Mouse (Mus musculus) lung, embryonic 14.5 days (tissue): ENCODE results near the gene Cdh15. TPM values are rescaled to one million over a fixed set of nuclear protein-coding genes. Genes with fewer than 3 reads are reported as not detected.

Experiments
- ATAC-seq: fragments of 200-750 bp; cut with Nextera tagmentation; 2 replicates; pipeline ENCODE4 v1.8.0; 2017; ENCODE audit warnings: mild to moderate bottlenecking, moderate TSS enrichment, moderate library complexity; ENCODE audit not compliant: insufficient read depth
- DNase-seq: peaks from one replicate; pipeline ENCODE4 v3.0.0-alpha.2; 2015
- H3K27ac ChIP-seq: fragments of 300-500 bp; sonication (generic); 2 replicates; pipeline ENCODE4 v1.5.1; 2014; ENCODE audit warnings: low read depth, mild to moderate bottlenecking, moderate library complexity
- H3K27me3 ChIP-seq: fragments of 300-500 bp; sonication (generic); 2 replicates; pipeline ENCODE4 v1.6.1; 2014; ENCODE audit warnings: low read length, control low read depth; ENCODE audit not compliant: insufficient read depth
- H3K36me3 ChIP-seq: fragments of 300-500 bp; sonication (generic); 2 replicates; pipeline ENCODE4 v1.6.1; 2014; ENCODE audit warnings: control low read depth; ENCODE audit not compliant: insufficient read depth
- H3K4me1 ChIP-seq: fragments of 300-500 bp; sonication (generic); 2 replicates; pipeline ENCODE4 v1.6.1; 2014; ENCODE audit warnings: antibody characterized with exemption, control low read depth; ENCODE audit not compliant: insufficient read depth
- H3K4me2 ChIP-seq: fragments of 300-500 bp; sonication (generic); 2 replicates; pipeline ENCODE4 v1.6.1; 2014; ENCODE audit warnings: mild to moderate bottlenecking
- H3K4me3 ChIP-seq: fragments of 300-500 bp; sonication (generic); 2 replicates; pipeline ENCODE4 v1.5.1; 2014; ENCODE audit warnings: low read depth, low read length
- H3K9ac ChIP-seq: fragments of 300-500 bp; sonication (generic); 2 replicates; pipeline ENCODE4 v1.6.1; 2014
- H3K9me3 ChIP-seq: fragments of 300-500 bp; sonication (generic); 2 replicates; pipeline ENCODE4 v1.6.1; 2016; ENCODE audit warnings: low read depth, low read length, control low read depth
- CTCF ChIP-seq: IDR thresholded peaks from 2 replicates; pipeline ENCODE4 v1.5.1; 2016; ENCODE audit warnings: antibody characterized with exemption, low read depth
- WGBS: fragments of 180-500 bp; shearing (Covaris S2); extraction: QIAGEN DNeasy Blood & Tissue Kit; methylation state at CpG from one replicate; pipeline ENCODE4 v1.1.7; 2014; 5-methylcytosine and 5-hydroxymethylcytosine counted together
- polyA plus RNA-seq: library from polyadenylated mRNA; unstranded; fragments of >200 nt; fragmentation: Nextera tagmentation; extraction: Ambion mirVana; gene quantifications from 2 replicates; pipeline ENCODE4 v1.2.1, GENCODE M21; 2014

Gene Cdh15
- polyA plus RNA-seq, 1 experiment from 2014 or later = not detected

- peak; percentile 59 for DNase-seq
Measured at GRCm38 (mm10) chr8:122865441-122865840, 17.7 kb downstream of the Cdh15 start.

DNA sequence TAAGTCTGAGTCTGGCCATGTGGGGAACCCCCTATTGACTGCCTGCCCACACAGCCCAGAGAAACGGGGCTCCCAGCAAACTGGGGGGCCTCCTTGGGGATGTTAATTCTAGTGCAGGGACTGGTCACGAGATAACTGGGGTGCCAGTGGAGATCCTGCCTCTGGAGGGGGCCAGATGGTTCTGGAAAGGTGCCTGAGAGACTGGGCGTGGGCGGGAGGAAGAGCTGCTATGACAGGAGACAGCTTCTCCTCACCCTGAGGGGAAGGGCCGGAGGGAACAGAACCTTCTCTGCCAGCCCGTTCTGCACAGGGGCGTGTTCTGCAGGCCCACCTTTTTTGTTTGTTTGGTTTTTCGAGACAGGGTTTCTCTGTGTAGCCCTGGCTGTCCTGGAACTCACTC, 18.5 kb downstream of the Cdh15 start:
- H3K9ac ChIP-seq = no peak overlapping the region
- WGBS = 79% methylated on average over 8 of the region's 8 CpGs
- DNase-seq = no peak
- H3K4me3 ChIP-seq = no peak overlapping the region
- ATAC-seq = no peak
- peaks cover 9% of the 10 kb centered on the region; the same call in 1 of the 2 replicates for H3K9me3 ChIP-seq
- no peaks in the 10 kb centered on the region for H3K36me3 ChIP-seq
- H3K27ac ChIP-seq = no peak overlapping the region
- no peak for TF ChIP-seq CTCF
- no peaks in the 10 kb centered on the region for H3K27me3 ChIP-seq
- H3K4me2 ChIP-seq = no peak overlapping the region
- no peaks in the 10 kb centered on the region for H3K4me1 ChIP-seq

More at GRCm38 (mm10) chr8:122865441-122865840, 17.7 kb downstream of the Cdh15 start:
- no peaks in the 10 kb centered on the region for H3K27me3 ChIP-seq
- no peaks in the 10 kb centered on the region for H3K36me3 ChIP-seq
- peaks cover 9% of the 10 kb centered on the region; the same call in 1 of the 2 replicates for H3K9me3 ChIP-seq
- H3K4me3 ChIP-seq = no peak overlapping the region
- H3K4me1 ChIP-seq = no peaks in the 10 kb centered on the region
- ATAC-seq = no peak
- TF ChIP-seq CTCF = peak; percentile 44
- peak overlapping the region; percentile 46 for H3K4me2 ChIP-seq
- H3K27ac ChIP-seq = no peak overlapping the region
- WGBS = 69% methylated on average over 10 of the region's 10 CpGs
- H3K9ac ChIP-seq = no peak overlapping the region

DNA sequence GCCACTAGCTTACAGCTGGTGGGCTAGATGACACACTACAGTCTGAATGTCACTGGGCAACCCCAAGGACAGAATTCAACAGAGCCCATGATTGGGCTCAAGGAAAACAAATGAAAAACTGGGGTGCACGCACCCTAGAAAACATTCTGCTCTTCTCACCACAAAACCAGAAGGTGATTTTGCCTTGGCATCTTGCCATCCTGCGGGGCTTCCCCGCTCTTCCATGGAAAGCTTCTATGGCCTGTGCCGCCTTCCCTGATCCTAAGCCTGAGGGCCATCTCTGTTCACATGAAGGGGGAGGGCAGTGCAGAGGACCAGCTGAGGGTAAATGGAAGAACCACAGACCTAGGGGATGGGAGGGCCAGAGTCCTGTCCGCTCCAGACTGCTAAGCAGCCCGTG, 20.2 kb downstream of the Cdh15 start:
- H3K4me3 ChIP-seq = no peak overlapping the region
- no peaks in the 10 kb centered on the region for H3K4me1 ChIP-seq
- DNase-seq (no peak), ATAC-seq (no peak)
- H3K9ac ChIP-seq = no peak overlapping the region
- no peaks in the 10 kb centered on the region for H3K36me3 ChIP-seq
- H3K4me2 ChIP-seq = no peak overlapping the region
- no peaks in the 10 kb centered on the region for H3K27me3 ChIP-seq
- no peak overlapping the region for H3K27ac ChIP-seq
- 80% methylated on average over 6 of the region's 6 CpGs for WGBS
- no peak for TF ChIP-seq CTCF
- peaks cover 9% of the 10 kb centered on the region; the same call in 1 of the 2 replicates for H3K9me3 ChIP-seq

DNA sequence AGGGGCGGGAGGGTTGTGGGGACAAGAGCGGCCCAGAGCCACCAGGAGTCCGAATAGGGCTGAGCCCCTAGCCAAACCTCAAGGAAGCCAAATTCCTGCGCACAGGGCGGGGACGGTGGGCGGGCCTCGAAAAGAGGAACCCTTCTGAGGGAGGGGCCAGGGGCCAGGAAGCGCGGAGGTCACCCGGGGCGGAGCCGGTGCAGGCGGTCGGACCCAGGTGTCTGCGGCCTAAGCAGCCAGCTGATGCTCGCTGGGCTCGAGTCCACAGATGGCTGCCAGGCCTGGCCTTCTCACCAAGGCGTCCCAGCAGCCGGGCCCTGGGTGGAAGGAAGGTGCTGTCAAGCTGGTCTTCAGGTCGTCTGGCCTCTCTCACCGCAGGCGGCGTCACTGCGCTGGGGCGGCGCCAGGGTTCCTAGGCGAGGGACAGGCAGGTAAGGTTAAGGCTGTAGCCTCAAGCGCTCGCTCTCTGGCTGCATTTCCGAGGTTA, 22.7 kb downstream of the Cdh15 start:
- no peak overlapping the region for H3K9ac ChIP-seq
- ATAC-seq (peak; percentile 38; the same call in 1 of the 2 replicates), DNase-seq (peak; percentile 47)
- H3K4me1 ChIP-seq = no peaks in the 10 kb centered on the region
- peak overlapping the region; percentile 1; the same call in 1 of the 2 replicates for H3K4me3 ChIP-seq
- no peak overlapping the region for H3K27ac ChIP-seq
- H3K9me3 ChIP-seq = no peaks in the 10 kb centered on the region
- no peaks in the 10 kb centered on the region for H3K27me3 ChIP-seq
- no peaks in the 10 kb centered on the region for H3K36me3 ChIP-seq
- peak overlapping the region; percentile 49 for H3K4me2 ChIP-seq
- TF ChIP-seq CTCF = no peak
- 22% methylated on average over 31 of the region's 31 CpGs for WGBS

DNA sequence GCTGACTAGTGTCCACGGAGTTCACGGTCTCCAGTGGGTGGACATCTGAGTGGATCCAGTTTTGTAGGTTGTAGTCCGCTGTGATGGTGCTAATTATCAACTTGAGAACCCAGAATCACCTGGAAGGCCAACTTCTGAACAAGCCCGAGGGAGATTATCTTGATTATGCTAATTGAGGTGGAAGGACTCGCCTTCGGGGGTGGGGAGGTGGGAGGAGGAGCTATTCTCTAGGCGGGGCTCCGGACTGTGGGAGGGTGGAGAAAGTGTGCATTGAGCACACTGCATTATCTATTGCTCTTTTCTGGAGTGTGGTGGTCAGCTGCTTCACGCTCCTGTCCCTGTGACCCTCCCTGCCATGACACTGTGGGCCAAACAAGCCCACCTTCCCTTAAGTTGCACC, 23.9 kb downstream of the Cdh15 start:
- TF ChIP-seq CTCF = no peak
- Histone ChIP-seq H3K4me2 (no peak overlapping the region), H3K4me1 (no peaks in the 10 kb centered on the region), H3K27ac (no peak overlapping the region), H3K36me3 (no peaks in the 10 kb centered on the region), H3K27me3 (no peaks in the 10 kb centered on the region), H3K4me3 (no peak overlapping the region), H3K9me3 (no peaks in the 10 kb centered on the region), H3K9ac (no peak overlapping the region)
- no peak for DNase-seq
- no peak for ATAC-seq
- 72% methylated on average over 9 of the region's 9 CpGs for WGBS

DNA sequence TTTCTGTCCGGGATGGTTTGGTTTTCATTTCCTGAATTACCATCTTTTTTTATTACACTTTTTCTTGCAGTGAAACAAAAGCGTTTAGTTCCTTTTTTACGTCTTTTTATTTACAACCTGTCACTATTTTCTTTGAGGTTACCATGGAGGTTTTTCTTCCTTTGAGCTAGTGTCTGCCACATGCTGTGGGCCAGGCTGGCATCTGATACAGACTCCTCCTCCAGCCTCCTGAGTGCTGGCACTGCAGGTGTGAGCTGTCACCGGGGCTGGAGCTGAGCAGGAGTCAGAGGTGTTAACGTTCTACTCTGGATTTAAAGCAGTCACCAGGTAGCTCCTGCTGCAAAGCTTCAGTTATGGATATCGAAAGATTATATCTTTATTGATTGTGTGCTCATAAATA, 25.4 kb downstream of the Cdh15 start:
- H3K4me1 ChIP-seq = no peaks in the 10 kb centered on the region
- no peaks in the 10 kb centered on the region for H3K36me3 ChIP-seq
- no peaks in the 10 kb centered on the region for H3K27me3 ChIP-seq
- no peak overlapping the region for H3K4me2 ChIP-seq
- ATAC-seq (no peak), DNase-seq (no peak)
- H3K27ac ChIP-seq = no peak overlapping the region
- H3K9me3 ChIP-seq = no peaks in the 10 kb centered on the region
- no peak overlapping the region for H3K4me3 ChIP-seq
- WGBS = 40% methylated on average over 6 of the region's 6 CpGs
- H3K9ac ChIP-seq = no peak overlapping the region
- TF ChIP-seq CTCF = no peak

- Histone ChIP-seq H3K9ac (no peak overlapping the region), H3K36me3 (no peaks in the 10 kb centered on the region)
Measured at GRCm38 (mm10) chr8:122875186-122875585, 27.4 kb downstream of the Cdh15 start.

More at GRCm38 (mm10) chr8:122875186-122875585, 27.4 kb downstream of the Cdh15 start:
- no peak for DNase-seq
- Histone ChIP-seq H3K9me3 (no peaks in the 10 kb centered on the region), H3K4me3 (no peak overlapping the region), H3K4me2 (no peak overlapping the region), H3K27ac (no peak overlapping the region), H3K27me3 (no peaks in the 10 kb centered on the region), H3K4me1 (no peaks in the 10 kb centered on the region)
- no peak for ATAC-seq
- TF ChIP-seq CTCF = no peak
- 62% methylated on average over 5 of the region's 5 CpGs for WGBS
